9 mouse cellular contexts compared by ENCODE assay signal in the genomic region with DNA sequence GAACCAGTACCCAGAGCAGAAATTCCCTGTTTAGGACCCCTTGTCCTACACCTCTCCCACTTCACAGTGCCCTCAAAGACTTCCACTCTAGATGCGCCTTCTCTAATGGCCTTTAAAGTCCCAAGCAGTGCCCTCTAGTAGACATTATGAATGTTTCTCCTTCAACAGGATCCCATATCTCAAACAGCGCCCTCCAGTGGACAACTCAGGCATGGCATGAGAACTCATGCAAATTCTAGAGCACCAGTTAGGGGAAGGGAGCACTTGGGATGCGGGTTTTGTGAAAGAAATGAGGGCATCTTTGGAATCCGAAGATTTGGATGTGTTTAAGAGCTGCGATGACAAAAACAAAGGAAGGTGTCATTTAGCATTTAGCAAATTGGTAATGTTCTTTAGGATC. TPM values are rescaled to one million over a fixed set of nuclear protein-coding genes. Genes with fewer than 3 reads are reported as not detected.
DNase-seq lines count a peak whose midpoint lies in the region; ATAC-seq and TF ChIP-seq lines count a peak whose summit lies in the region.
"Had no signal": no experiment of that assay in that cellular context is flagged by ENCODE, and none has a peak within 500 bp of the region (broad histone marks: within the 10 kb centered on the region; RNA-seq: fewer than 3 reads in every experiment).

No protein-coding gene starts in this region.

- no peak overlapping the region for H3K9ac ChIP-seq in kidney, embryonic 15.5 days
- no peak overlapping the region for H3K9ac ChIP-seq in midbrain, embryonic 13.5 days (replicated peaks)
- H3K9ac ChIP-seq: neural tube, embryonic 12.5 days had no signal

- no peaks in the 10 kb centered on the region for H3K4me1 ChIP-seq in kidney, adult 2 months (ENCODE audit: control insufficient read depth, insufficient read depth, low read length)
- H3K4me1 ChIP-seq in kidney, embryonic 15.5 days = peaks cover 33% of the 10 kb centered on the region
- peaks cover 28% of the 10 kb centered on the region for H3K4me1 ChIP-seq in embryonic facial prominence, embryonic 10.5 days
- H3K4me1 ChIP-seq in testis, adult 2 months (ENCODE audit: control insufficient read depth, insufficient read depth, low read length) = peaks cover 16% of the 10 kb centered on the region
- H3K4me1 ChIP-seq in midbrain, embryonic 13.5 days (replicated peaks) = peaks cover 34% of the 10 kb centered on the region

- no peaks in the 10 kb centered on the region for H3K9me3 ChIP-seq in kidney, embryonic 15.5 days (replicated peaks)
- no peaks in the 10 kb centered on the region; the same call in 1 of the 2 replicates for H3K9me3 ChIP-seq in embryonic facial prominence, embryonic 10.5 days
- H3K9me3 ChIP-seq in midbrain, embryonic 13.5 days = no peaks in the 10 kb centered on the region
- H3K9me3 ChIP-seq: neural tube, embryonic 12.5 days had no signal

- no peak for TF ChIP-seq POLR2A in kidney, adult 2 months (IDR thresholded peaks at IDR 0.05; ENCODE audit: low read depth, low read length)
- no peak for TF ChIP-seq POLR2A in testis, adult 2 months (IDR thresholded peaks at IDR 0.05; ENCODE audit: control insufficient read depth, low read depth, low read length)

- H3K27me3 ChIP-seq in kidney, adult 2 months (replicated peaks; ENCODE audit: control insufficient read depth, insufficient read depth, low read length) = no peaks in the 10 kb centered on the region; the same call in 1 of the 2 replicates
- H3K27me3 ChIP-seq in kidney, embryonic 15.5 days = peaks cover 34% of the 10 kb centered on the region
- peaks cover 33% of the 10 kb centered on the region for H3K27me3 ChIP-seq in embryonic facial prominence, embryonic 10.5 days (replicated peaks; ENCODE audit: low read depth, poor library complexity, severe bottlenecking)
- H3K27me3 ChIP-seq in testis, adult 2 months (ENCODE audit: control insufficient read depth, insufficient read depth, low read length) = 0 out of 2 replicates have a peak, but pooled peaks cover 3% of the 10 kb centered on the region
- peaks cover 23% of the 10 kb centered on the region for H3K27me3 ChIP-seq in midbrain, embryonic 13.5 days

- no peak overlapping the region for H3K27ac ChIP-seq in kidney, adult 2 months (ENCODE audit: insufficient read depth, low read depth, low read length)
- no peak overlapping the region for H3K27ac ChIP-seq in kidney, embryonic 15.5 days
- H3K27ac ChIP-seq in embryonic facial prominence, embryonic 10.5 days (replicated peaks) = no peak overlapping the region
- H3K27ac ChIP-seq in testis, adult 2 months (ENCODE audit: control insufficient read depth, insufficient read depth, low read depth, low read length) = no peak overlapping the region
- H3K27ac ChIP-seq in midbrain, embryonic 13.5 days = no peak overlapping the region
- H3K27ac ChIP-seq: neural tube, embryonic 12.5 days had no signal

- no peak overlapping the region for H3K4me2 ChIP-seq in kidney, embryonic 15.5 days
- no peak overlapping the region for H3K4me2 ChIP-seq in midbrain, embryonic 13.5 days (replicated peaks)
- H3K4me2 ChIP-seq: neural tube, embryonic 12.5 days had no signal

- no peaks in the 10 kb centered on the region for H3K36me3 ChIP-seq in kidney, adult 2 months (ENCODE audit: control insufficient read depth, insufficient read depth, low read length)
- H3K36me3 ChIP-seq in kidney, embryonic 15.5 days = no peaks in the 10 kb centered on the region
- H3K36me3 ChIP-seq in embryonic facial prominence, embryonic 10.5 days (replicated peaks) = no peaks in the 10 kb centered on the region
- H3K36me3 ChIP-seq in testis, adult 2 months (ENCODE audit: control insufficient read depth, insufficient read depth, low read length) = no peaks in the 10 kb centered on the region
- H3K36me3 ChIP-seq in midbrain, embryonic 13.5 days = no peaks in the 10 kb centered on the region
- H3K36me3 ChIP-seq: neural tube, embryonic 12.5 days had no signal

- 62% methylated on average over 5 of the region's 5 CpGs for WGBS in kidney, adult 2 months
- WGBS in kidney, embryonic 15.5 days = 64% methylated on average over 5 of the region's 5 CpGs
- 64% methylated on average over 5 of the region's 5 CpGs for WGBS in embryonic facial prominence, embryonic 10.5 days
- WGBS in midbrain, embryonic 13.5 days = 62% methylated on average over 5 of the region's 5 CpGs

- DNase-seq in kidney, adult 2 months = no peak
- DNase-seq in A20 (ENCODE audit: low read depth, low spot score) = peak; percentile 70
- peak; percentile 67 for DNase-seq in NIH3T3 (ENCODE audit: low read depth)
- peak; percentile 36 for DNase-seq in embryonic facial prominence, embryonic 10.5 days (ENCODE audit: low spot score)

- ATAC-seq in kidney, embryonic 15.5 days (replicated peaks; ENCODE audit: low FRiP score) = no peak
- ATAC-seq in midbrain, embryonic 13.5 days = no peak
- ATAC-seq in frontal cortex, adult (ENCODE audit: low TSS enrichment) = no peak

- no peak overlapping the region for H3K4me3 ChIP-seq in kidney, adult 2 months (ENCODE audit: insufficient read depth, low read depth, low read length)
- no peak overlapping the region for H3K4me3 ChIP-seq in kidney, embryonic 15.5 days (replicated peaks)
- no peak overlapping the region for H3K4me3 ChIP-seq in embryonic facial prominence, embryonic 10.5 days
- no peak overlapping the region for H3K4me3 ChIP-seq in testis, adult 2 months (ENCODE audit: control insufficient read depth, low read depth, low read length)
- H3K4me3 ChIP-seq in midbrain, embryonic 13.5 days (replicated peaks) = no peak overlapping the region
- H3K4me3 ChIP-seq: neural tube, embryonic 12.5 days had no signal

- peak; percentile 50 for TF ChIP-seq CTCF in kidney, adult 2 months (conservative IDR thresholded peaks at IDR 0.05; ENCODE audit: insufficient read depth, insufficient read length, low read depth, low read length)
- peak; percentile 60; the same call in 1 of the 2 replicates for TF ChIP-seq CTCF in testis, adult 2 months (IDR thresholded peaks at IDR 0.05; ENCODE audit: control insufficient read depth, insufficient read depth, insufficient replicate concordance, low read depth, low read length)

RNA-seq across cellular contexts. Expression of a gene that starts 2.3 kb away (rescaled TPM):
- 4.7 and 5.1 TPM in 2 replicates for polyA plus RNA-seq in kidney, adult 2 months (2012; rRNA removed)
- 2.7 and 3.6 TPM in 2 replicates for polyA plus RNA-seq in kidney, embryonic 15.5 days (2015; fragmentation: Nextera tagmentation; extraction: Ambion mirVana)
- 3.8 and 4.5 TPM in 2 replicates for polyA plus RNA-seq in embryonic facial prominence, embryonic 10.5 days (2016; fragmentation: Nextera tagmentation; extraction: Ambion mirVana)
- polyA plus RNA-seq in testis, adult 2 months (2012; rRNA removed) = 0.09 and 0.30 TPM in 2 replicates
- polyA plus RNA-seq in midbrain, embryonic 13.5 days (2015; fragmentation: Nextera tagmentation; extraction: Ambion mirVana) = 11.2 and 11.3 TPM in 2 replicates

RNA-seq across cellular contexts. Expression of a gene that starts 9.4 kb away (rescaled TPM):
- 17.3 and 18.4 TPM in 2 replicates for polyA plus RNA-seq in kidney, adult 2 months (2012; rRNA removed)
- polyA plus RNA-seq in kidney, embryonic 15.5 days (2015; fragmentation: Nextera tagmentation; extraction: Ambion mirVana) = 5.9 and 7.3 TPM in 2 replicates
- 7.8 and 8.3 TPM in 2 replicates for polyA plus RNA-seq in embryonic facial prominence, embryonic 10.5 days (2016; fragmentation: Nextera tagmentation; extraction: Ambion mirVana)
- polyA plus RNA-seq in testis, adult 2 months (2012; rRNA removed) = 1.6 and 1.7 TPM in 2 replicates
- 9.7 and 10.0 TPM in 2 replicates for polyA plus RNA-seq in midbrain, embryonic 13.5 days (2015; fragmentation: Nextera tagmentation; extraction: Ambion mirVana)

RNA-seq across cellular contexts. Expression of a gene that starts 22.4 kb away (rescaled TPM):
- 83.0 and 86.9 TPM in 2 replicates for polyA plus RNA-seq in kidney, adult 2 months (2012; rRNA removed)
- polyA plus RNA-seq in kidney, embryonic 15.5 days (2015; fragmentation: Nextera tagmentation; extraction: Ambion mirVana) = 141 and 158 TPM in 2 replicates
- polyA plus RNA-seq in embryonic facial prominence, embryonic 10.5 days (2016; fragmentation: Nextera tagmentation; extraction: Ambion mirVana) = 191 and 214 TPM in 2 replicates
- polyA plus RNA-seq in testis, adult 2 months (2012; rRNA removed) = 174 and 178 TPM in 2 replicates
- polyA plus RNA-seq in midbrain, embryonic 13.5 days (2015; fragmentation: Nextera tagmentation; extraction: Ambion mirVana) = 116 and 123 TPM in 2 replicates

RNA-seq across cellular contexts. Expression of a gene that starts 29.2 kb away (rescaled TPM):
- polyA plus RNA-seq in kidney, adult 2 months (2012; rRNA removed) = 53.2 and 60.2 TPM in 2 replicates
- 77.9 and 87.5 TPM in 2 replicates for polyA plus RNA-seq in kidney, embryonic 15.5 days (2015; fragmentation: Nextera tagmentation; extraction: Ambion mirVana)
- polyA plus RNA-seq in embryonic facial prominence, embryonic 10.5 days (2016; fragmentation: Nextera tagmentation; extraction: Ambion mirVana) = 73.1 and 76.2 TPM in 2 replicates
- polyA plus RNA-seq in testis, adult 2 months (2012; rRNA removed) = 4.1 and 5.2 TPM in 2 replicates
- 19.8 and 22.1 TPM in 2 replicates for polyA plus RNA-seq in midbrain, embryonic 13.5 days (2015; fragmentation: Nextera tagmentation; extraction: Ambion mirVana)

RNA-seq across cellular contexts. Expression of a gene that starts 48.4 kb away (rescaled TPM):
- polyA plus RNA-seq in kidney, adult 2 months (2012; rRNA removed) = 21.6 and 25.9 TPM in 2 replicates
- polyA plus RNA-seq in kidney, embryonic 15.5 days (2015; fragmentation: Nextera tagmentation; extraction: Ambion mirVana) = 14.2 and 16.0 TPM in 2 replicates
- 12.6 and 13.4 TPM in 2 replicates for polyA plus RNA-seq in embryonic facial prominence, embryonic 10.5 days (2016; fragmentation: Nextera tagmentation; extraction: Ambion mirVana)
- 3.6 and 4.4 TPM in 2 replicates for polyA plus RNA-seq in testis, adult 2 months (2012; rRNA removed)
- polyA plus RNA-seq in midbrain, embryonic 13.5 days (2015; fragmentation: Nextera tagmentation; extraction: Ambion mirVana) = 21.8 and 23.4 TPM in 2 replicates
